Mouse (Mus musculus) embryonic facial prominence, embryonic 14.5 days (tissue): ENCODE data around the gene Stk19. TPM values are rescaled to one million over a fixed set of nuclear protein-coding genes. Genes with fewer than 3 reads are reported as not detected.

Experiments
- ATAC-seq: fragments of 200-750 bp; cut with Nextera tagmentation; 2 replicates; pipeline ENCODE4 v1.8.0; 2017; ENCODE audit warnings: low read depth, moderate number of reproducible peaks, moderate TSS enrichment
- DNase-seq: peaks from one replicate; pipeline ENCODE4 v3.0.0-alpha.2; 2015; ENCODE audit warnings: low spot score
- H3K27ac ChIP-seq: fragments of 300-500 bp; sonication (generic); replicated peaks from 2 replicates; pipeline ENCODE4 v1.5.1; 2014; ENCODE audit warnings: low read depth, mild to moderate bottlenecking, low read length, moderate library complexity
- H3K27me3 ChIP-seq: fragments of 300-500 bp; sonication (generic); replicated peaks from 2 replicates; pipeline ENCODE4 v1.6.1; 2014; ENCODE audit warnings: low read length; ENCODE audit not compliant: control insufficient read depth, insufficient read depth
- H3K36me3 ChIP-seq: fragments of 300-500 bp; sonication (generic); 2 replicates; pipeline ENCODE4 v1.6.1; 2014; ENCODE audit warnings: low read length, mixed read lengths; ENCODE audit not compliant: control insufficient read depth, insufficient read depth
- H3K4me1 ChIP-seq: fragments of 300-500 bp; sonication (generic); 2 replicates; pipeline ENCODE4 v1.6.1; 2014; ENCODE audit warnings: antibody characterized with exemption, low read length; ENCODE audit not compliant: control insufficient read depth, insufficient read depth
- H3K4me2 ChIP-seq: fragments of 300-500 bp; sonication (generic); 2 replicates; pipeline ENCODE4 v1.6.1; 2014; ENCODE audit warnings: low read depth, mild to moderate bottlenecking, low read length, moderate library complexity, mixed read lengths
- H3K4me3 ChIP-seq: fragments of 300-500 bp; sonication (generic); 2 replicates; pipeline ENCODE4 v1.5.1; 2014; ENCODE audit warnings: low read depth, mild to moderate bottlenecking, low read length
- H3K9ac ChIP-seq: fragments of 300-500 bp; sonication (generic); 2 replicates; pipeline ENCODE4 v1.6.1; 2014; ENCODE audit warnings: low read depth, mild to moderate bottlenecking, low read length, moderate library complexity, mixed read lengths
- H3K9me3 ChIP-seq: fragments of 300-500 bp; sonication (generic); 2 replicates; pipeline ENCODE4 v1.6.1; 2016; ENCODE audit warnings: low read length; ENCODE audit not compliant: control insufficient read depth
- WGBS: fragments of 180-500 bp; shearing (Covaris S2); extraction: QIAGEN DNeasy Blood & Tissue Kit; methylation state at CpG from one replicate; pipeline ENCODE4 v1.1.7; 2014; 5-methylcytosine and 5-hydroxymethylcytosine counted together
- polyA plus RNA-seq: library from polyadenylated mRNA; unstranded; fragments of >200 nt; fragmentation: Nextera tagmentation; extraction: Ambion mirVana; gene quantifications from 2 replicates; pipeline ENCODE4 v1.2.1, GENCODE M21; 2014

Stk19 gene
- 21.1 and 21.7 TPM in 2 replicates for polyA plus RNA-seq

DNA sequence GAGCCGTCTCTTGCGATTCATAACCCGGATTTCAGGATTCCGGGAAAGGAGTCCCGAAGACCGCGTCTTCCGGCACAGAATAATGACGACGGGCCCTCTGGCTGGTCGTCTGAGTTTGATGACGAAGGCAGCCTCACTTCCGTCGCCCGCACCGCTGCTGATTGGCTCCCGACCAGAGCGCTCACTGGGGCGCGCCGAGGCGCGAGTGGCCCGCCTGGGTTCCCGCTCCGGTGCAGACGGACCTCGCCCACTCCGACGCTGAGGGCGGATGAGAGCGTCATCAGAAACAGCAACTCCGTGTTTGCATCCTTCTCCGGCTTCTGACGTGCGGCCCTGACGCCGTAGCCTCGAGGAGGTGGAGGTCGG is at the start of gene Stk19, which contains the start of gene Dxo:
Gene Stk19 (minus strand): TSS at position 90 of the 366 bp plus-strand sequence.
Gene Dxo (plus strand): TSS at position 164 of the 366 bp plus-strand sequence.
- WGBS = 0% methylated on average over 33 of the region's 40 CpGs
- Histone ChIP-seq H3K36me3 (peaks cover 62% of the 10 kb centered on the region), H3K9me3 (no peaks in the 10 kb centered on the region), H3K27me3 (no peaks in the 10 kb centered on the region), H3K4me2 (peak within 1 kb of the TSS; percentile 98), H3K4me1 (peaks cover 15% of the 10 kb centered on the region), H3K9ac (peak within 1 kb of the TSS; percentile 80), H3K4me3 (peak within 1 kb of the TSS; percentile 65), H3K27ac (peak within 1 kb of the TSS; percentile 84)
- DNase-seq = peak; percentile 98
- ATAC-seq = peak; percentile 96

DNA sequence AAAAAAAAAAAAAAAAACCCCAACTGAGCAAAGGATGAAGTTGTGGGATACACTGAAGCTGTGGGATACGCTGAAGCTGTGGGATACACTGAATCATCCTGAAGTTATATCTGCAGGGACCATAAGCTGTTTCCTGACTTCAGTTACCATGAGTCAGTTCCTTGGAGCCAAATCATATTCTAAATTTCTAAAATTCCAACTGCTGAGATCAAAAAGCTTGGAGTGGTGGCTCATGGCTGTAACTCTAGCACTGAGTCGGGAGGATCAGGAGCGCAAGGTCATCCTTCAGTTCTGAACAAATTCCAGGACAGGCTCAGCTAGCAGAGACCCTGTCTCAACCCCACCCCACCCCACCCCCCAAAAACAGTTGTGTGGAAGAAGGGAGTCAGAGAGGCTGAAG is 48.9 kb upstream of the Stk19 start:
- no peaks in the 10 kb centered on the region for H3K27me3 ChIP-seq
- H3K27ac ChIP-seq = no peak overlapping the region
- H3K36me3 ChIP-seq = no peaks in the 10 kb centered on the region
- DNase-seq (no peak), ATAC-seq (no peak)
- no peak overlapping the region for H3K9ac ChIP-seq
- 61% methylated on average over 3 of the region's 3 CpGs for WGBS
- H3K4me3 ChIP-seq = no peak overlapping the region
- no peak overlapping the region for H3K4me2 ChIP-seq
- peaks cover 6% of the 10 kb centered on the region; the same call in 1 of the 2 replicates for H3K4me1 ChIP-seq
- no peaks in the 10 kb centered on the region for H3K9me3 ChIP-seq

DNA sequence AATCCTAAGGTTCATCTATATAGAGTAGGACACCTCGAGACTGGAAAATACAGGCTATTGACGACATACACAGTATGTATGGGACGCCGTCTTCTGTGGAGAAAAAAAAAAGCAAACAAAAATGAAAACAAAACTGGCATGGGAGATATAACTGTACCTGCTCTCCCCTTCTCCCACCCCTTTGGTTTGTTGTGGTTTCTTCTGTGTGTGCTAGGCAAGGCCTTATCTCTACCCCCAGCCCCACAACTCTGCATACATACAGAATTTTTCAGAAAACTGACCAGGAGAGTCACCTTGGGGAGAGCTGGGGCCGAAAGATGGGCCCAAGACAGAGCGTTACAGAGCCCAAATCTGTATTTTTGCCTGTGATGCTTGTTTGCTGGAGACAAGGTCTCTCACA is 48.0 kb upstream of the Stk19 start:
- Histone ChIP-seq H3K9me3 (no peaks in the 10 kb centered on the region), H3K9ac (no peak overlapping the region), H3K4me1 (peaks cover 8% of the 10 kb centered on the region; the same call in 1 of the 2 replicates), H3K36me3 (no peaks in the 10 kb centered on the region), H3K27me3 (no peaks in the 10 kb centered on the region), H3K27ac (no peak overlapping the region; the same call in 1 of the 2 replicates), H3K4me3 (no peak overlapping the region), H3K4me2 (no peak overlapping the region)
- ATAC-seq (no peak), DNase-seq (no peak)
- WGBS = 88% methylated on average over 6 of the region's 6 CpGs

DNA sequence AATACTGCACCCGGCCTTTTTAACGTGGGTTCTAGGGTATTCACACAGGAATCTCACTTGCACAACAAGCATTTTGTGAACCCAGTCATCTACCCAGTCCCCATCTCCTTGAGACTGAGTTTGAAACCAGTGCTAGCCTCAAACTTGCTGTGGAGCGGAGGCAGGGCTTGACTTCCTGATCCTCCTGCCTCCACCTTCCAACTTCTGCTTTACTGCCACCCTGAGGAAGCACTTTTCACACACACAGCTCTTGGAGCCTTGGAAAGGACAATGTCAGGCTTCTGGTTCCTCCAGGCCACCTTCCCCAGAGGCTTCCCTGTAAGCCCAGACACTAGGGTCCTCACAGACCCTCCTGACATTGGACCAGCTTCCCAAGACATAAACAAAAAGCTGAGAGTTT is 46.6 kb upstream of the Stk19 start:
- H3K27me3 ChIP-seq = no peaks in the 10 kb centered on the region
- H3K4me3 ChIP-seq = no peak overlapping the region
- ATAC-seq (no peak), DNase-seq (no peak)
- H3K4me1 ChIP-seq = peaks cover 13% of the 10 kb centered on the region; the same call in 1 of the 2 replicates
- no peaks in the 10 kb centered on the region for H3K9me3 ChIP-seq
- H3K36me3 ChIP-seq = no peaks in the 10 kb centered on the region
- no peak overlapping the region for H3K9ac ChIP-seq
- 0 out of 2 replicates have a peak overlapping the region, but pooled peaks have one; percentile 34 for H3K27ac ChIP-seq
- 60% methylated on average over 3 of the region's 3 CpGs for WGBS
- no peak overlapping the region for H3K4me2 ChIP-seq

DNA sequence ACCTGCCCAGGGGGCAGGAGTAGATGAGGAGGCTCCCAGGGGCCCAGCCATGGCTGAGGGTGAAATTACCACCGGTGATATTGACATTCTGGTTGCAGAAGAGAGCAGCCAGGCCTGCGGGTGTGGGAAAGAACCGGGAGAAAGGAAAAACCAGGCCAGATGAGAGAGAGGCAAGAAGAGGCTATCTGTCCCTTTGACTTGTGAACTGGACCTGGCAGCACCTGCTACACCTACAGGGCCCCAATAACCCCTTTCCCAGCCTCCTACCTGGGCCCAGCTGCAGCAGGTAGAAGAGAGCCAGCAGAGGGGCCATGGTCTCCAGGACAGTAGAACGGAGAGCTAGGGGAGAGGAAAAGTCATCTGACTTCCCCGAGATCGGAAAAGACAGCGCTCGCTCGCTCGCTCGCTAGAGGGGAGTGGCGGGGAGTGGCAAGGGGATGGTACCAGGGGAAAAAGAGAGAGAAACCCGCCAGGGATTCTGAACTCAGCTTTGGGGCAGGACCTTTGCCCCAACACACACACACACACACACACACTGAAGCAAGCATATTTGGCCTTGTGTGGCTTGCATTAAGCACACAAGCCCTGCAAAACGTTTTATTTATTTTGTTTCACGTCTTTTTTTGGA is 45.1 kb upstream of the Stk19 start, which contains the start of gene Gm20547:
Gene Gm20547 (minus strand): TSS at position 360 of the 628 bp plus-strand sequence.
- Histone ChIP-seq H3K27ac (no peak within 1 kb of the TSS), H3K27me3 (no peaks in the 10 kb centered on the region), H3K4me3 (peak within 1 kb of the TSS; percentile 17; the same call in 1 of the 2 replicates), H3K4me1 (peaks cover 13% of the 10 kb centered on the region; the same call in 1 of the 2 replicates), H3K9me3 (no peaks in the 10 kb centered on the region), H3K36me3 (no peaks in the 10 kb centered on the region), H3K9ac (peak within 1 kb of the TSS; percentile 49; the same call in 1 of the 2 replicates), H3K4me2 (peak within 1 kb of the TSS; percentile 37)
- DNase-seq (no peak), ATAC-seq (no peak)
- 5% methylated on average over 15 of the region's 15 CpGs for WGBS

DNA sequence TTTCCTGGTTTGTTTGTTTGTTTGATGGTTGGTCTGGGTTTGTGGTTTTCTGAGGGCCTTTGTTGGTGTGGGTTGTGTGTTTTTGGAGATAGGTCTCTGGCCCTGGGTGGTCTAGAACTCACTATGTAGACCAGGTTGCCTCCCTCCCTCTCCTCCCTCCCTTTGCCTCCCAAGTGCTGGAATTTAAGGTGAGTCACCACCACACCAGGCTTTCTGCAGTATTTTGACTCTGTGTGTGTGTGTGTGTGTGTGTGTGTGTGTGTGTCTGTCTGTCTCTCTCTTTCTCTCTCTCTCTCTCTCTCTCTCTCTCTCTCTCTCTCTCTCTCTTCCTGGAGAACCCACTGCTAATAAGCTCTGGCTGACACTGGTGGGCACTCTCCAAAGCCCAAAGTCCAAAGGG is 44.4 kb upstream of the Stk19 start:
- peaks cover 13% of the 10 kb centered on the region; the same call in 1 of the 2 replicates for H3K4me1 ChIP-seq
- no peaks in the 10 kb centered on the region for H3K36me3 ChIP-seq

DNA sequence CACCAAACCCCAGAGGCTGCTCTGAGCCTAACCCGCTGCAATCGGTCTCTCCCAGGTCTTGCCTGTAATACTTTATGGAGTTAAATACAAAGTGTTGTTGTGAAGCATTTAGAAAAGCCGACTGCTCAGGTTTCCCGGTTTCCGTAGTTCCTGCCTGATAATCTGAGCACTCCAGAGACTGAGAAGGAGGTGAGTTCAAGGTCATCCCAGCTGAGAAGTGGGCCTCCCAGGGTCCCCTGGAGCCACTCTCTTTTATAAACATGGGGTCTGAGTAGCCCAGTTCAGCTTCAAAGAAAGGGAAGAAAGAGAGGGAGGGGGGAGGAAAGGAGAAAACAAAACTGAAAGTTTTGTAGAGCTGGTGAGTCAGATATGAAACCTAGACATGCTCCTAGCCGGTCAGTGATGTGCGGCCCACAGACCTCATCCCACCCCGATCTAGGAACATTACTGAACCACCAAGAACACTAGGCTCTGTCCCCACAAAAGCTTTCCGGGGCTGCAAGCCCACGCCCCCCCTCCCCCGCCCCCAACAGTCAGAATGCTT is 42.7 kb upstream of the Stk19 start, which contains the start of gene Zbtb12:
Gene Zbtb12 (plus strand): TSS at position 148 of the 544 bp plus-strand sequence.
- Histone ChIP-seq H3K9me3 (no peaks in the 10 kb centered on the region), H3K4me2 (peak within 1 kb of the TSS; percentile 23), H3K4me1 (peaks cover 13% of the 10 kb centered on the region; the same call in 1 of the 2 replicates), H3K36me3 (no peaks in the 10 kb centered on the region), H3K4me3 (no peak within 1 kb of the TSS), H3K27ac (0 out of 2 replicates have a peak within 1 kb of the TSS, but pooled peaks have one; percentile 39), H3K9ac (no peak within 1 kb of the TSS; the same call in 1 of the 2 replicates), H3K27me3 (no peaks in the 10 kb centered on the region)
- whole genome bisulfite sequencing = 48% methylated on average over 11 of the region's 11 CpGs
- ATAC-seq (peak; percentile 60; the same call in 1 of the 2 replicates), DNase-seq (peak; percentile 33)

More for the DNA sequence above, 44.4 kb upstream of the Stk19 start:
- Histone ChIP-seq H3K27ac (no peak overlapping the region), H3K9ac (no peak overlapping the region), H3K4me3 (no peak overlapping the region), H3K4me2 (no peak overlapping the region), H3K27me3 (no peaks in the 10 kb centered on the region), H3K9me3 (no peaks in the 10 kb centered on the region)
- ATAC-seq = no peak
- DNase-seq = no peak

DNA sequence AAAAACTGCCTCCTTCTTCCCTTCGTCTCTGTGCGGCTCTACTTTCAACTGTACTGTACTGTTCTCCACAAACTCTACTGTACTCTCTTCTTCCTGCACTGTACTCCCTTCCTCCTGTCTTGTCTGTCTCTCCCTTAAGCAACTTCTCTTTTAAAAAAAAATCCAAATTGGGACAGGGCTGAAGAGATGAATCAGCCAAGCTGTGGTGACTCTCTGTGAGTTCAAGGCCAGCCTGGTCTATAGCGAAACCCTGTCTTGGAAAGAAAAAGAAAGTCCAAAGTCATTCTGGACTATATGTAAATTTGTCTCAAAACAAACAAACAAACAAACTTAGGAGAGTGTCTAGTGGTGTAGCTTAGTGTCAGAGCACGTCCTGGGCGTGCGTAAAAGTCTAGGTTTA is 37.6 kb upstream of the Stk19 start:
- H3K4me1 ChIP-seq = peaks cover 1% of the 10 kb centered on the region; the same call in 1 of the 2 replicates
- no peak overlapping the region for H3K4me3 ChIP-seq
- no peaks in the 10 kb centered on the region for H3K27me3 ChIP-seq
- H3K9ac ChIP-seq = no peak overlapping the region
- WGBS = 90% methylated on average over 6 of the region's 6 CpGs
- no peaks in the 10 kb centered on the region for H3K9me3 ChIP-seq
- ATAC-seq (no peak), DNase-seq (no peak)
- H3K4me2 ChIP-seq = no peak overlapping the region
- H3K36me3 ChIP-seq = no peaks in the 10 kb centered on the region
- H3K27ac ChIP-seq = no peak overlapping the region
